Mouse (Mus musculus): ENCODE data around the gene Spin1. TPM values are rescaled to one million over a fixed set of nuclear protein-coding genes. Genes with fewer than 3 reads are reported as not detected.
A peak's percentile ranks its signal among the peaks of the same experiment; 100 is the strongest.

Spin1 gene
- polyA plus RNA-seq, 1 experiment from 2014 or later: 119 TPM

GRCm38 (mm10) chr13:51153670-51154030, 53.0 kb downstream of the Spin1 start:
- Histone ChIP-seq H3K4me1 (no peaks in the 10 kb centered on the region), H3K9ac (replicated peaks) (no peak overlapping the region), H3K36me3 (peaks cover 61% of the 10 kb centered on the region), H3K9me3 (no peaks in the 10 kb centered on the region), H3K27ac (replicated peaks) (no peak overlapping the region), H3K27me3 (no peaks in the 10 kb centered on the region), H3K4me3 (no peak overlapping the region), H3K4me2 (replicated peaks) (no peak overlapping the region)
- 95% methylated on average over 4 of the region's 4 CpGs for WGBS
- ATAC-seq (ENCODE audit: low FRiP score, low read depth): no peak

GRCm38 (mm10) chr13:51155178-51156013, 54.7 kb downstream of the Spin1 start:
- Histone ChIP-seq H3K27me3 (no peaks in the 10 kb centered on the region), H3K36me3 (peaks cover 46% of the 10 kb centered on the region), H3K9me3 (no peaks in the 10 kb centered on the region), H3K9ac (replicated peaks) (no peak overlapping the region), H3K4me1 (no peaks in the 10 kb centered on the region), H3K4me3 (no peak overlapping the region), H3K27ac (replicated peaks) (no peak overlapping the region), H3K4me2 (replicated peaks) (no peak overlapping the region)
- WGBS: 95% methylated on average over 15 of the region's 15 CpGs
- ATAC-seq (ENCODE audit: low FRiP score, low read depth): no peak

GRCm38 (mm10) chr13:51156014-51156386, 55.3 kb downstream of the Spin1 start:
- Histone ChIP-seq H3K27me3 (no peaks in the 10 kb centered on the region), H3K4me3 (no peak overlapping the region), H3K4me2 (replicated peaks) (no peak overlapping the region), H3K36me3 (peaks cover 42% of the 10 kb centered on the region), H3K9ac (replicated peaks) (no peak overlapping the region), H3K9me3 (no peaks in the 10 kb centered on the region), H3K4me1 (no peaks in the 10 kb centered on the region), H3K27ac (replicated peaks) (no peak overlapping the region)
- 98% methylated on average over 6 of the region's 6 CpGs for WGBS
- ATAC-seq (ENCODE audit: low FRiP score, low read depth): no peak

GRCm38 (mm10) chr13:51157291-51157690, 56.6 kb downstream of the Spin1 start:
- 87% methylated on average over 3 of the region's 3 CpGs for WGBS
- Histone ChIP-seq H3K4me1 (no peaks in the 10 kb centered on the region), H3K36me3 (peaks cover 42% of the 10 kb centered on the region), H3K27me3 (no peaks in the 10 kb centered on the region), H3K27ac (replicated peaks) (no peak overlapping the region), H3K4me3 (no peak overlapping the region), H3K4me2 (replicated peaks) (no peak overlapping the region), H3K9ac (replicated peaks) (no peak overlapping the region), H3K9me3 (no peaks in the 10 kb centered on the region)
- no peak for ATAC-seq (ENCODE audit: low FRiP score, low read depth)

GRCm38 (mm10) chr13:51161672-51162071, 61.0 kb downstream of the Spin1 start:
- Histone ChIP-seq H3K27ac (replicated peaks) (no peak overlapping the region), H3K4me3 (no peak overlapping the region), H3K4me1 (no peaks in the 10 kb centered on the region), H3K9ac (replicated peaks) (no peak overlapping the region), H3K4me2 (replicated peaks) (no peak overlapping the region), H3K36me3 (peaks cover 9% of the 10 kb centered on the region), H3K9me3 (no peaks in the 10 kb centered on the region), H3K27me3 (0 out of 2 replicates have a peak, but pooled peaks cover under 1% of the 10 kb centered on the region)
- 92% methylated on average over 2 of the region's 2 CpGs for WGBS
- no peak for ATAC-seq (ENCODE audit: low FRiP score, low read depth)

GRCm38 (mm10) chr13:51162246-51162645, 61.6 kb downstream of the Spin1 start:
- 88% methylated on average over 6 of the region's 6 CpGs for WGBS
- Histone ChIP-seq H3K27ac (replicated peaks) (no peak overlapping the region), H3K9ac (replicated peaks) (no peak overlapping the region), H3K4me3 (no peak overlapping the region), H3K4me2 (replicated peaks) (no peak overlapping the region), H3K4me1 (no peaks in the 10 kb centered on the region), H3K36me3 (peaks cover 9% of the 10 kb centered on the region), H3K9me3 (no peaks in the 10 kb centered on the region), H3K27me3 (peaks cover 7% of the 10 kb centered on the region; the same call in 1 of the 2 replicates)
- no peak for ATAC-seq (ENCODE audit: low FRiP score, low read depth)

- no peak for ATAC-seq (ENCODE audit: low FRiP score, low read depth)
- Histone ChIP-seq H3K9ac (replicated peaks) (no peak overlapping the region), H3K36me3 (no peaks in the 10 kb centered on the region; the same call in 1 of the 2 replicates), H3K27ac (replicated peaks) (no peak overlapping the region), H3K4me2 (replicated peaks) (no peak overlapping the region), H3K4me1 (peaks cover 15% of the 10 kb centered on the region), H3K9me3 (no peaks in the 10 kb centered on the region), H3K27me3 (peaks cover 35% of the 10 kb centered on the region), H3K4me3 (no peak overlapping the region)
- WGBS: 76% methylated on average over 11 of the region's 11 CpGs
Observed at GRCm38 (mm10) chr13:51166711-51167110, 66.0 kb downstream of the Spin1 start.

GRCm38 (mm10) chr13:51170215-51170614, 69.5 kb downstream of the Spin1 start:
- H3K4me2 ChIP-seq (replicated peaks): peak overlapping the region; percentile 95
- no peaks in the 10 kb centered on the region for H3K9me3 ChIP-seq
- H3K36me3 ChIP-seq: no peaks in the 10 kb centered on the region
- H3K27me3 ChIP-seq: peaks cover 51% of the 10 kb centered on the region
- 39% methylated on average over 11 of the region's 11 CpGs for WGBS
- H3K9ac ChIP-seq (replicated peaks): peak overlapping the region; percentile 44; the same call in 1 of the 2 replicates
- no peak for ATAC-seq (ENCODE audit: low FRiP score, low read depth)
- peak overlapping the region; percentile 49 for H3K4me3 ChIP-seq
- H3K4me1 ChIP-seq: peaks cover 17% of the 10 kb centered on the region
- H3K27ac ChIP-seq (replicated peaks): no peak overlapping the region

- Histone ChIP-seq H3K9me3 (no peaks in the 10 kb centered on the region), H3K4me1 (peaks cover 17% of the 10 kb centered on the region), H3K4me3 (peak within 1 kb of the TSS; percentile 49), H3K4me2 (replicated peaks) (peak within 1 kb of the TSS; percentile 95), H3K27me3 (peaks cover 51% of the 10 kb centered on the region), H3K9ac (replicated peaks) (peak within 1 kb of the TSS; percentile 47), H3K27ac (replicated peaks) (no peak within 1 kb of the TSS), H3K36me3 (no peaks in the 10 kb centered on the region)
- ATAC-seq (ENCODE audit: low FRiP score, low read depth): peak; percentile 73
- WGBS: under 1% methylated on average over 64 of the region's 64 CpGs
Observed at GRCm38 (mm10) chr13:51170691-51171680, 70.3 kb downstream of the Spin1 start, which contains the start of gene Nxnl2. Gene Nxnl2, plus strand, starts transcription at chr13:51171022.

- no peak overlapping the region for H3K4me2 ChIP-seq (replicated peaks)
- no peak for ATAC-seq (ENCODE audit: low FRiP score, low read depth)
- 65% methylated on average over 7 of the region's 7 CpGs for WGBS
Observed at GRCm38 (mm10) chr13:51172601-51173000, 71.9 kb downstream of the Spin1 start.

GRCm38 (mm10) chr13:51178932-51179331, 78.3 kb downstream of the Spin1 start:
- WGBS: 85% methylated on average over 10 of the region's 10 CpGs
- no peak overlapping the region for H3K9ac ChIP-seq (replicated peaks)

More at GRCm38 (mm10) chr13:51172601-51173000, 71.9 kb downstream of the Spin1 start:
- Histone ChIP-seq H3K27me3 (peaks cover 41% of the 10 kb centered on the region), H3K27ac (replicated peaks) (no peak overlapping the region), H3K4me3 (no peak overlapping the region), H3K9me3 (no peaks in the 10 kb centered on the region), H3K9ac (replicated peaks) (no peak overlapping the region), H3K4me1 (peaks cover 17% of the 10 kb centered on the region), H3K36me3 (no peaks in the 10 kb centered on the region)

GRCm38 (mm10) chr13:51179362-51179761, 78.7 kb downstream of the Spin1 start:
- Histone ChIP-seq H3K27me3 (peaks cover 5% of the 10 kb centered on the region; the same call in 1 of the 2 replicates), H3K27ac (replicated peaks) (no peak overlapping the region), H3K4me3 (no peak overlapping the region), H3K4me2 (replicated peaks) (no peak overlapping the region), H3K36me3 (no peaks in the 10 kb centered on the region), H3K9ac (replicated peaks) (no peak overlapping the region), H3K9me3 (no peaks in the 10 kb centered on the region), H3K4me1 (no peaks in the 10 kb centered on the region)
- ATAC-seq (ENCODE audit: low FRiP score, low read depth): no peak
- 57% methylated on average over 3 of the region's 3 CpGs for WGBS

More at GRCm38 (mm10) chr13:51178932-51179331, 78.3 kb downstream of the Spin1 start:
- Histone ChIP-seq H3K4me1 (no peaks in the 10 kb centered on the region), H3K36me3 (no peaks in the 10 kb centered on the region), H3K4me3 (no peak overlapping the region), H3K27ac (replicated peaks) (no peak overlapping the region), H3K9me3 (no peaks in the 10 kb centered on the region), H3K27me3 (peaks cover 5% of the 10 kb centered on the region; the same call in 1 of the 2 replicates), H3K4me2 (replicated peaks) (no peak overlapping the region)
- no peak for ATAC-seq (ENCODE audit: low FRiP score, low read depth)
